Mouse (Mus musculus) stomach, embryonic 15.5 days (tissue): ENCODE data around the gene Esrrg. TPM values are rescaled to one million over a fixed set of nuclear protein-coding genes. Genes with fewer than 3 reads are reported as not detected.

Experiments used
- ATAC-seq: fragments of 200-750 bp; cut with Nextera tagmentation; 2 replicates; pipeline ENCODE4 v1.8.0; 2017; ENCODE audit warnings: low read depth, moderate number of reproducible peaks, moderate TSS enrichment; ENCODE audit not compliant: insufficient read depth, low FRiP score
- H3K27ac ChIP-seq: fragments of 300-500 bp; sonication (generic); 2 replicates; pipeline ENCODE4 v1.5.1; 2015; ENCODE audit warnings: mild to moderate bottlenecking, inconsistent platforms
- H3K27me3 ChIP-seq: fragments of 300-500 bp; sonication (generic); replicated peaks from 2 replicates; pipeline ENCODE4 v1.6.1; 2015; ENCODE audit warnings: inconsistent platforms
- H3K36me3 ChIP-seq: fragments of 300-500 bp; sonication (generic); 2 replicates; pipeline ENCODE4 v1.6.1; 2015; ENCODE audit warnings: inconsistent platforms
- H3K4me1 ChIP-seq: fragments of 300-500 bp; sonication (generic); 2 replicates; pipeline ENCODE4 v1.6.1; 2015; ENCODE audit warnings: inconsistent platforms
- H3K4me2 ChIP-seq: fragments of 300-500 bp; sonication (generic); 2 replicates; pipeline ENCODE4 v1.6.1; 2015; ENCODE audit warnings: mild to moderate bottlenecking, inconsistent platforms
- H3K4me3 ChIP-seq: fragments of 300-500 bp; sonication (generic); replicated peaks from 2 replicates; pipeline ENCODE4 v1.5.1; 2015; ENCODE audit warnings: inconsistent platforms
- H3K9ac ChIP-seq: fragments of 300-500 bp; sonication (generic); 2 replicates; pipeline ENCODE4 v1.6.1; 2015; ENCODE audit warnings: inconsistent platforms
- H3K9me3 ChIP-seq: fragments of 300-500 bp; sonication (generic); 2 replicates; pipeline ENCODE4 v1.6.1; 2016; ENCODE audit warnings: inconsistent platforms
- WGBS: fragments of 180-500 bp; shearing (Covaris S2); methylation state at CpG from one replicate; pipeline ENCODE4 v1.1.7; 2015; 5-methylcytosine and 5-hydroxymethylcytosine counted together
- polyA plus RNA-seq: library from polyadenylated mRNA; unstranded; fragments of >200 nt; fragmentation: Nextera tagmentation; extraction: Ambion mirVana; gene quantifications from 2 replicates; pipeline ENCODE4 v1.2.1, GENCODE M21; 2015

Esrrg gene
- polyA plus RNA-seq, 1 experiment from 2014 or later: 8.2 TPM

- H3K4me1 ChIP-seq: no peaks in the 10 kb centered on the region
- WGBS: 1% methylated on average over 39 of the region's 39 CpGs
- peak overlapping the region; percentile 42 for H3K4me3 ChIP-seq
- no peaks in the 10 kb centered on the region for H3K36me3 ChIP-seq
- no peak overlapping the region for H3K27ac ChIP-seq
- H3K27me3 ChIP-seq: 0 out of 2 replicates have a peak, but pooled peaks cover 2% of the 10 kb centered on the region
- H3K9ac ChIP-seq: no peak overlapping the region
- peak overlapping the region; percentile 79 for H3K4me2 ChIP-seq
- no peaks in the 10 kb centered on the region for H3K9me3 ChIP-seq
- ATAC-seq: peak; percentile 95
These were observed 389.2 kb downstream of the Esrrg start for GRCm38 (mm10) chr1:187997584-187998338.

DNA sequence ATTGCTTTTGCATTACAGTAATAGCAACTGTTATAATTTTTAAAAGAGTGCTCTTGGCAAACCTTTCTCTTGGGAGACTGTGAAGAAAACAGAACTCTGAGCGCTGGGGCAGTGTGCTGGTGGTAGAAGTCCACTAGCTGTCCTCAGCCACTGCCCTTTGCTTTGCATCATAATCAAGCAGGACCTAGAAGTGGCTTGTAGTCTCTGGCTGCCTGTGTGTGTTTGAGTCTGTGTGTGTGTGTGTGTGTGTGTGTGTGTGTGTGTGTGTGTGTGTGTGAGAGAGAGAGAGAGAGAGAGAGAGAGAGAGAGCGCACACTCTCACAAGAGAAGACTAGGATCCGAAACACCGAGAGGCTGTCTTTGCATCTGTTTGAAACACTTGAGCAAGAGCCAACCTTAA, 390.5 kb downstream of the Esrrg start:
- H3K9ac ChIP-seq: no peak overlapping the region
- H3K4me3 ChIP-seq: peak overlapping the region; percentile 18; the same call in 1 of the 2 replicates
- 0 out of 2 replicates have a peak, but pooled peaks cover 2% of the 10 kb centered on the region for H3K27me3 ChIP-seq
- 58% methylated on average over 4 of the region's 4 CpGs for WGBS
- no peaks in the 10 kb centered on the region for H3K9me3 ChIP-seq
- H3K4me1 ChIP-seq: no peaks in the 10 kb centered on the region
- H3K4me2 ChIP-seq: no peak overlapping the region
- H3K36me3 ChIP-seq: no peaks in the 10 kb centered on the region
- ATAC-seq: no peak
- H3K27ac ChIP-seq: no peak overlapping the region

GRCm38 (mm10) chr1:188000189-188000588, 391.6 kb downstream of the Esrrg start:
- no peaks in the 10 kb centered on the region for H3K36me3 ChIP-seq
- H3K9ac ChIP-seq: no peak overlapping the region
- no peaks in the 10 kb centered on the region for H3K9me3 ChIP-seq
- H3K27me3 ChIP-seq: 0 out of 2 replicates have a peak, but pooled peaks cover 2% of the 10 kb centered on the region
- WGBS: 26% methylated on average over 8 of the region's 8 CpGs
- H3K4me2 ChIP-seq: peak overlapping the region; percentile 23
- no peaks in the 10 kb centered on the region for H3K4me1 ChIP-seq
- no peak overlapping the region for H3K27ac ChIP-seq
- ATAC-seq: no peak
- no peak overlapping the region for H3K4me3 ChIP-seq

DNA sequence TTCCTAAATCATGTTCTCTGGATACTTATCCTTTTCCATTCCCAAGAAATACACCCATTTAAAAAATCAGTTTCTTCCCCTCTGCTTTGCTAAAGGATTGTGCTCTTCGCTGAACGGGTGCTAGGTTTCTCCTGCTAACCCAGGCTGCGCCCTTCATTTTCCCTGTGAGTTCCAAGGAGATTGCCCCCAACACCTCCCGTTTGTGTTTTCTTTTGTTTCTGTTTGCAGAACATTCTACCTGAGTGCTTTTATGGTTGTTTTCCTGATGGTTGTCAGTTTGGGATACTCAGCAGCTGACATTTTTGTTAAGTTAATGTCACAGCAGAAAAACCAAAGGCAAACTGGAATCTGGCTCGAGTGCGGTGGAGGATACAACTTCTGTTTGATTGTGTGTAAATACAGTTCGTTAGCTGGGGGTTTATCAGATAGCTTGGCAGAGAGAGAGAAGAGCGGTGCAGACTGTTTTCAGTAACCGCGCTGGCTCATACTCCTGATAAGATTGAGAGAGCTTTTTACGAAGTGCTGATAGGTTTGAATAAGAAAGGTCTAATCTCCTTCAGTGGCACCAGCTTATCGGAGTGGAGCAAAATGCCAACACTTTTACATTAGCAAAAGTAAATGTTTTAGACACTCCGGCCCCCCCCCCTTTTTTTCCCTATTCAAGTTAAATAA, 398.4 kb downstream of the Esrrg start:
- no peak overlapping the region for H3K4me3 ChIP-seq

GRCm38 (mm10) chr1:188008476-188008875, 399.9 kb downstream of the Esrrg start:
- Histone ChIP-seq H3K27ac (no peak overlapping the region), H3K36me3 (no peaks in the 10 kb centered on the region), H3K27me3 (no peaks in the 10 kb centered on the region), H3K4me2 (no peak overlapping the region), H3K4me1 (no peaks in the 10 kb centered on the region), H3K9ac (no peak overlapping the region), H3K9me3 (no peaks in the 10 kb centered on the region), H3K4me3 (no peak overlapping the region)
- WGBS: 66% methylated on average over 13 of the region's 13 CpGs
- ATAC-seq: no peak

More for the DNA sequence above, 398.4 kb downstream of the Esrrg start:
- Histone ChIP-seq H3K9me3 (no peaks in the 10 kb centered on the region), H3K36me3 (no peaks in the 10 kb centered on the region), H3K9ac (no peak overlapping the region), H3K4me1 (no peaks in the 10 kb centered on the region), H3K27ac (no peak overlapping the region), H3K27me3 (no peaks in the 10 kb centered on the region), H3K4me2 (peak overlapping the region; percentile 16; the same call in 1 of the 2 replicates)
- 43% methylated on average over 13 of the region's 13 CpGs for WGBS
- ATAC-seq: peak; percentile 82

GRCm38 (mm10) chr1:188009868-188010267, 401.3 kb downstream of the Esrrg start:
- H3K9me3 ChIP-seq: no peaks in the 10 kb centered on the region

GRCm38 (mm10) chr1:188010860-188011259, 402.3 kb downstream of the Esrrg start:
- no peak overlapping the region for H3K27ac ChIP-seq
- 67% methylated on average over 1 of the region's 1 CpGs for WGBS
- ATAC-seq: no peak

More at GRCm38 (mm10) chr1:188009868-188010267, 401.3 kb downstream of the Esrrg start:
- Histone ChIP-seq H3K36me3 (no peaks in the 10 kb centered on the region), H3K4me2 (no peak overlapping the region), H3K4me1 (no peaks in the 10 kb centered on the region), H3K27ac (no peak overlapping the region), H3K9ac (no peak overlapping the region), H3K27me3 (no peaks in the 10 kb centered on the region), H3K4me3 (no peak overlapping the region)
- WGBS: 74% methylated on average over 5 of the region's 5 CpGs
- no peak for ATAC-seq

GRCm38 (mm10) chr1:188014411-188014810, 405.8 kb downstream of the Esrrg start:
- no peaks in the 10 kb centered on the region for H3K27me3 ChIP-seq
- no peaks in the 10 kb centered on the region for H3K9me3 ChIP-seq
- no peak overlapping the region for H3K27ac ChIP-seq
- H3K36me3 ChIP-seq: no peaks in the 10 kb centered on the region
- no peak overlapping the region for H3K4me2 ChIP-seq
- no peaks in the 10 kb centered on the region for H3K4me1 ChIP-seq
- H3K9ac ChIP-seq: no peak overlapping the region
- no peak for ATAC-seq
- no peak overlapping the region for H3K4me3 ChIP-seq
- 70% methylated on average over 4 of the region's 4 CpGs for WGBS

More at GRCm38 (mm10) chr1:188010860-188011259, 402.3 kb downstream of the Esrrg start:
- no peak overlapping the region for H3K4me2 ChIP-seq
- H3K9me3 ChIP-seq: no peaks in the 10 kb centered on the region
- H3K27me3 ChIP-seq: no peaks in the 10 kb centered on the region
- H3K9ac ChIP-seq: no peak overlapping the region
- H3K36me3 ChIP-seq: no peaks in the 10 kb centered on the region
- no peak overlapping the region for H3K4me3 ChIP-seq
- H3K4me1 ChIP-seq: no peaks in the 10 kb centered on the region

GRCm38 (mm10) chr1:188017956-188018862, 409.6 kb downstream of the Esrrg start:
- Histone ChIP-seq H3K4me1 (no peaks in the 10 kb centered on the region), H3K9ac (no peak overlapping the region), H3K27me3 (no peaks in the 10 kb centered on the region), H3K4me3 (no peak overlapping the region), H3K4me2 (no peak overlapping the region), H3K36me3 (no peaks in the 10 kb centered on the region), H3K9me3 (no peaks in the 10 kb centered on the region), H3K27ac (no peak overlapping the region)
- WGBS: 53% methylated on average over 14 of the region's 14 CpGs
- no peak for ATAC-seq

- Histone ChIP-seq H3K4me1 (no peaks in the 10 kb centered on the region), H3K4me3 (no peak overlapping the region), H3K27me3 (no peaks in the 10 kb centered on the region), H3K36me3 (no peaks in the 10 kb centered on the region), H3K9me3 (no peaks in the 10 kb centered on the region), H3K9ac (no peak overlapping the region), H3K4me2 (no peak overlapping the region), H3K27ac (no peak overlapping the region)
- ATAC-seq: no peak
- 67% methylated on average over 8 of the region's 8 CpGs for WGBS
These were observed 420.6 kb downstream of the Esrrg start for GRCm38 (mm10) chr1:188029205-188029604.

DNA sequence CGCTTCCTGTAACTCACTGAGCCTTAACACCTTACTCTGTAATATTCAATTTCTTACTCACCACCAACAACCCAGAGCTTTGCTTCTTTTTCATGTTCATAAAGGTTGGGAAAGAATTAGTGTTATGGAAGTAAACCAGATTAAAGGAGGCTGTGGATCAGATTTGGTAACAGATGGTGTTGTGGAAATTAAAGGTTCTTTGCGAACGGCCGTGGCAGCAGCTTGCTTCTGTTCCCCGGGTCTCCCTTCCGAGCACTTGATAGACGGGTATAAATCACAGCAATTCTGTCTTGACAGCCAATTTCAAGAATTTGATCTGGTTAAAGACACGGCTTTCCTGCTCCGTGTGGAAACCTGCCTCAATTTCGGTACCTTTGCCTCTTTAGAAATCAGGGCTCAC, 421.5 kb downstream of the Esrrg start:
- WGBS: 52% methylated on average over 10 of the region's 10 CpGs

More for the DNA sequence above, 421.5 kb downstream of the Esrrg start:
- H3K4me2 ChIP-seq: no peak overlapping the region
- H3K27me3 ChIP-seq: no peaks in the 10 kb centered on the region
- no peak for ATAC-seq
- no peak overlapping the region for H3K4me3 ChIP-seq
- no peak overlapping the region for H3K27ac ChIP-seq
- no peaks in the 10 kb centered on the region for H3K9me3 ChIP-seq
- H3K9ac ChIP-seq: no peak overlapping the region
- H3K4me1 ChIP-seq: no peaks in the 10 kb centered on the region
- no peaks in the 10 kb centered on the region for H3K36me3 ChIP-seq
